8 mouse cellular contexts compared by ENCODE assay signal in the genomic region with DNA sequence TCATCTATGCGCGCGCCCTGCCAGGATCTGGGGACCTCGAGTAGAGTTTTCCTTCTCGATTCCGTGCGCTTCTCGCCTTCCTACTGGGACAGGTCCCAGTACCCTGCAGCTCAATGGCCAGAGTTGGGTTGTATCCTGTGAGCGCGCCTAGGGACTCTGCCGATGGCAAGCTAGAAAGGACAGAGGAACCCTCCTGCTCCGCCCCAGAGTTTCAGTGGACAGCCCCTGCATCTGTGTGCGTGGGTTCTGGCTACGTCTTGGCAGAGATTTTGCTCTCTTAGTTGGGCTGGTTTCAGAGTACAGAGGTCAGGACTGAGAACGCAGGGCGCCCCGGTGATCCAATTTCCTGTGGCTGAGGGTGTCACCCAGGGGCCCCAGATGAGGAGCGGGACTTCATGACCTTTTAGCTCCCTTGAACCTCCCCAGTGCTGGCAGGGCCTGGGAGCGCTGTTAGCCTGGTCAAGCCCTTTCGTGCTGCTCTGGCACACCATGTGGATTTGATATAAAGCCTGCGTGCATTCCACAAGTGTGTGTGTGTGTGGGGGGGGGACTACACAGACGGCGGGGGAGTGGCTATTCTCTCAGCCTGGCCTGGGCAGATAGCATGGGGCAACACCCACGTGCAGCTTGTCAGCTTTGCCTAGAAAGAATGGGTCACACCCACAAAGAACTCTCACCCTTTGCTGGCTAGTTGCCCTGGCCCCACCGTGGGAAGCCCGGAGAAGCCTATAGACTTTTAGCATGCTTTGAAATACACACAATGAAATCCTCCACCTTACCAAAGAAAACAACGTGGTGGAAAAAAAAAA.
DNase-seq lines count a peak whose midpoint lies in the region; ATAC-seq and TF ChIP-seq lines count a peak whose summit lies in the region.
"Not testable (repeated sequence)": the region's sequence is repeated elsewhere in the genome, so short reads cannot be mapped to it uniquely, and the experiment has no call there.

No protein-coding gene starts in this region.

- H3K4me1 ChIP-seq in forebrain, postnatal 0 days (ENCODE audit: insufficient read depth); heart, embryonic 16.5 days (ENCODE audit: control insufficient read depth, insufficient read depth, low read length); intestine, embryonic 15.5 days (replicated peaks); limb, embryonic 10.5 days; lung, embryonic 15.5 days; neural tube, embryonic 13.5 days (replicated peaks): not testable (repeated sequence)

- not testable (repeated sequence) for H3K9me3 ChIP-seq in forebrain, postnatal 0 days (ENCODE audit: low read length); heart, embryonic 16.5 days (replicated peaks; ENCODE audit: control insufficient read depth, low read length); intestine, embryonic 15.5 days; limb, embryonic 10.5 days (replicated peaks); lung, embryonic 15.5 days; neural tube, embryonic 13.5 days

- not testable (repeated sequence) for H3K9ac ChIP-seq in forebrain, postnatal 0 days; heart, embryonic 16.5 days (ENCODE audit: low read length); intestine, embryonic 15.5 days; lung, embryonic 15.5 days; neural tube, embryonic 13.5 days

- 5% methylated on average over 15 of the region's 27 CpGs for WGBS in forebrain, postnatal 0 days
- 3% methylated on average over 16 of the region's 27 CpGs for WGBS in heart, embryonic 16.5 days
- WGBS in intestine, embryonic 15.5 days: 3% methylated on average over 17 of the region's 27 CpGs
- WGBS in limb, embryonic 10.5 days: 4% methylated on average over 18 of the region's 27 CpGs
- WGBS in lung, embryonic 15.5 days: 1% methylated on average over 18 of the region's 27 CpGs
- 9% methylated on average over 19 of the region's 27 CpGs for WGBS in neural tube, embryonic 13.5 days

- peak; percentile 30; the same call in 1 of the 2 replicates for ATAC-seq in forebrain, postnatal 0 days
- ATAC-seq in heart, embryonic 16.5 days (replicated peaks; ENCODE audit: extremely low read depth, insufficient read depth, low FRiP score): peak; percentile 58
- peak; percentile 74 for ATAC-seq in intestine, embryonic 15.5 days
- ATAC-seq in lung, embryonic 15.5 days (ENCODE audit: borderline replicate concordance, extremely low read depth, low FRiP score, low TSS enrichment): peak; percentile 58
- peak; percentile 40; the same call in 1 of the 2 replicates for ATAC-seq in neural tube, embryonic 13.5 days (ENCODE audit: low read depth)

- H3K4me2 ChIP-seq in forebrain, postnatal 0 days (ENCODE audit: low read depth); neural tube, embryonic 13.5 days: not testable (repeated sequence)
- H3K4me2 ChIP-seq in heart, embryonic 16.5 days (ENCODE audit: low read depth, low read length): peak overlapping the region; percentile 44
- peak overlapping the region; percentile 50 for H3K4me2 ChIP-seq in intestine, embryonic 15.5 days (replicated peaks)
- H3K4me2 ChIP-seq in lung, embryonic 15.5 days: peak overlapping the region; percentile 44

- H3K27ac ChIP-seq in forebrain, postnatal 0 days (ENCODE audit: low read depth, low read length); heart, embryonic 16.5 days (ENCODE audit: low read length); intestine, embryonic 15.5 days; limb, embryonic 10.5 days; lung, embryonic 15.5 days; neural tube, embryonic 13.5 days (replicated peaks): not testable (repeated sequence)

- H3K36me3 ChIP-seq in forebrain, postnatal 0 days (ENCODE audit: insufficient read depth); heart, embryonic 16.5 days (ENCODE audit: control insufficient read depth, insufficient read depth); intestine, embryonic 15.5 days; limb, embryonic 10.5 days; lung, embryonic 15.5 days; neural tube, embryonic 13.5 days: not testable (repeated sequence)

- H3K27me3 ChIP-seq in forebrain, postnatal 0 days (ENCODE audit: insufficient read depth, low read length); heart, embryonic 16.5 days (ENCODE audit: control insufficient read depth, insufficient read depth, low read length); intestine, embryonic 15.5 days (replicated peaks); limb, embryonic 10.5 days (ENCODE audit: low read depth, poor library complexity, severe bottlenecking); lung, embryonic 15.5 days; neural tube, embryonic 13.5 days: not testable (repeated sequence)

- not testable (repeated sequence) for H3K4me3 ChIP-seq in forebrain, postnatal 0 days (ENCODE audit: low read depth, low read length); neural tube, embryonic 13.5 days
- peak overlapping the region; percentile 29 for H3K4me3 ChIP-seq in heart, embryonic 16.5 days (ENCODE audit: low read length)
- H3K4me3 ChIP-seq in intestine, embryonic 15.5 days (replicated peaks): peak overlapping the region; percentile 9; the same call in 1 of the 2 replicates
- peak overlapping the region; percentile 25 for H3K4me3 ChIP-seq in limb, embryonic 10.5 days
- peak overlapping the region; percentile 23 for H3K4me3 ChIP-seq in lung, embryonic 15.5 days

- peak; percentile 12 to 24 for DNase-seq in adrenal gland, postnatal 36 days
- not testable (repeated sequence) for DNase-seq in forebrain, postnatal 0 days
- peak; percentile 49 for DNase-seq in limb, embryonic 10.5 days (ENCODE audit: low spot score)
- DNase-seq in urinary bladder, postnatal 25 days (ENCODE audit: low spot score): peak; percentile 23

- not testable (repeated sequence) for TF ChIP-seq CTCF in forebrain, postnatal 0 days (IDR thresholded peaks at IDR 0.05; ENCODE audit: low read depth)
